Mouse (Mus musculus) kidney, postnatal 4 days (tissue): ENCODE results near the gene Cdhr1.
"Not testable (repeated sequence)": the region's sequence is repeated elsewhere in the genome, so short reads cannot be mapped to it uniquely, and the experiment has no call there.

Experiments
- DNase-seq, 2 experiments: peaks; one replicate each; pipeline ENCODE4 v3.0.0; 2021; ENCODE audit warnings: mixed read lengths in 2 of 2

Gene Cdhr1

GRCm38 (mm10) chr14:37097956-37098530 lies at the start of gene Cdhr1:
TSS of gene Cdhr1 (minus strand) at chr14:37098347.
- DNase-seq, result peak; percentile 56 to 66

GRCm38 (mm10) chr14:37139051-37139710 lies 41.0 kb upstream of the Cdhr1 start:
- peak in 1 of 2 experiments; percentile 8 for DNase-seq

- not testable (repeated sequence) for DNase-seq
Measured at GRCm38 (mm10) chr14:37137596-37137995, 39.4 kb upstream of the Cdhr1 start.

- no peak for DNase-seq
Measured at GRCm38 (mm10) chr14:37136110-37136509, 38.0 kb upstream of the Cdhr1 start.

GRCm38 (mm10) chr14:37135671-37136070 lies 37.5 kb upstream of the Cdhr1 start:
- DNase-seq, result no peak

GRCm38 (mm10) chr14:37135127-37135593 lies 37.0 kb upstream of the Cdhr1 start, which contains the start of gene Ghitm:
TSS of gene Ghitm (minus strand) at chr14:37135272.
- DNase-seq, result peak; percentile 96 to 97

GRCm38 (mm10) chr14:37134304-37135126 lies 36.4 kb upstream of the Cdhr1 start:
- no peak for DNase-seq

GRCm38 (mm10) chr14:37127652-37128051 lies 29.5 kb upstream of the Cdhr1 start:
- peak; percentile 41 to 58 for DNase-seq

GRCm38 (mm10) chr14:37119233-37119632 lies 21.1 kb upstream of the Cdhr1 start:
- no peak for DNase-seq

GRCm38 (mm10) chr14:37113922-37114321 lies 15.8 kb upstream of the Cdhr1 start, which contains the start of gene 2610528A11Rik:
TSS of gene 2610528A11Rik (minus strand) at chr14:37114022.
- no peak for DNase-seq

- no peak for DNase-seq
Measured at GRCm38 (mm10) chr14:37112931-37113330, 14.8 kb upstream of the Cdhr1 start.

GRCm38 (mm10) chr14:37111371-37111770 lies 13.2 kb upstream of the Cdhr1 start:
- DNase-seq, result no peak

GRCm38 (mm10) chr14:37110456-37110855 lies 12.3 kb upstream of the Cdhr1 start:
- DNase-seq, result no peak

GRCm38 (mm10) chr14:37109975-37110374 lies 11.8 kb upstream of the Cdhr1 start:
- no peak for DNase-seq

- no peak for DNase-seq
Measured at GRCm38 (mm10) chr14:37109460-37109859, 11.3 kb upstream of the Cdhr1 start.

- peak in 1 of 2 experiments; percentile 7 for DNase-seq
Measured at GRCm38 (mm10) chr14:37105846-37106245, 7.7 kb upstream of the Cdhr1 start.

- DNase-seq, result peak; percentile 75 to 76
Measured at GRCm38 (mm10) chr14:37104747-37105146, 6.6 kb upstream of the Cdhr1 start.

- no peak for DNase-seq
Measured at GRCm38 (mm10) chr14:37102484-37102883, 4.3 kb upstream of the Cdhr1 start.

- DNase-seq, result no peak
Measured at GRCm38 (mm10) chr14:37101531-37101930, 3.4 kb upstream of the Cdhr1 start.

GRCm38 (mm10) chr14:37095556-37095955 lies 2.6 kb downstream of the Cdhr1 start:
- DNase-seq, result no peak

GRCm38 (mm10) chr14:37094436-37094835 lies 3.7 kb downstream of the Cdhr1 start:
- DNase-seq, result no peak

GRCm38 (mm10) chr14:37083755-37084154 lies 14.4 kb downstream of the Cdhr1 start:
- no peak for DNase-seq

- DNase-seq, result no peak
Measured at GRCm38 (mm10) chr14:37080724-37081123, 17.4 kb downstream of the Cdhr1 start.
